23 mouse cellular contexts compared by ENCODE assay signal in the genomic region with DNA sequence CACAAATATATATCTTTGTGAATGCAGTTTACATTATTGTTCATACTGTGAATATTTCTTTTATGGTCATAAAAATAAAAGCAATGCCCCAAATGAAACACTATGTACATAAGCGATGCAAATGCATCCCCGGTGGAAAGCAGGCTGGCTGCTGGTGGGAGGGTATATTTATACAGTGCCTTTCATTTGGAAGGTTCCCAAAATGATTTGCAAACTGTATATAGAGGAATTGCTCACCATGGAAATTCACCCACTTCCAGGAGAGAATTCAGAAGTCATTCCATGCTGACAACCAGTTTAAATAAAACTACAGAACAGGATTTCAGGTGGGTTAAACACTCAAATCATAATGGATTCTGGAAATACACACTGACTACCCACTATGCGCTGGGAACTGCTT. TPM values are rescaled to one million over a fixed set of nuclear protein-coding genes. Genes with fewer than 3 reads are reported as not detected.
"Had no signal": no experiment of that assay in that cellular context is flagged by ENCODE, and none has a peak within 500 bp of the region (broad histone marks: within the 10 kb centered on the region; RNA-seq: fewer than 3 reads in every experiment).

No protein-coding gene starts in this region.

- H3K4me3 ChIP-seq: lung, embryonic 15.5 days; megakaryocyte, embryonic 14.5 days; midbrain, embryonic 13.5 days; midbrain, embryonic 15.5 days; neural tube, embryonic 12.5 days; stomach, embryonic 15.5 days had no signal

- H3K9me3 ChIP-seq: lung, embryonic 15.5 days; megakaryocyte, embryonic 14.5 days; midbrain, embryonic 13.5 days; midbrain, embryonic 15.5 days; neural tube, embryonic 12.5 days; stomach, embryonic 15.5 days had no signal

- H3K4me2 ChIP-seq: lung, embryonic 15.5 days; midbrain, embryonic 11.5 days; midbrain, embryonic 13.5 days; midbrain, embryonic 15.5 days; neural tube, embryonic 12.5 days; stomach, embryonic 15.5 days had no signal

- H3K27me3 ChIP-seq: lung, embryonic 15.5 days; midbrain, embryonic 13.5 days; midbrain, embryonic 15.5 days; neural tube, embryonic 12.5 days; stomach, embryonic 15.5 days had no signal

- ATAC-seq: liver, postnatal 0 days; lung, postnatal 0 days; midbrain, embryonic 13.5 days; midbrain, embryonic 15.5 days had no signal

- H3K36me3 ChIP-seq: lung, embryonic 15.5 days; midbrain, embryonic 13.5 days; midbrain, embryonic 15.5 days; neural tube, embryonic 12.5 days; stomach, embryonic 15.5 days had no signal

- H3K27ac ChIP-seq: lung, embryonic 15.5 days; macrophage; midbrain, embryonic 13.5 days; midbrain, embryonic 15.5 days; neural tube, embryonic 12.5 days; stomach, embryonic 15.5 days; stomach, postnatal 0 days had no signal

- DNase-seq: liver, postnatal 0 days; lung, adult 2 months; lung, postnatal 14 days; lung, postnatal 36 days; right cerebral cortex, postnatal 25 days; thymus, adult 18-20 months; thymus, postnatal 14 days; thymus, postnatal 36 days had no signal

- H3K4me1 ChIP-seq: lung, embryonic 15.5 days; megakaryocyte, embryonic 14.5 days; midbrain, embryonic 13.5 days; midbrain, embryonic 15.5 days; neural tube, embryonic 12.5 days; stomach, embryonic 15.5 days had no signal

- H3K9ac ChIP-seq: liver, postnatal 0 days; lung, embryonic 15.5 days; midbrain, embryonic 13.5 days; midbrain, embryonic 15.5 days; neural tube, embryonic 12.5 days; stomach, embryonic 15.5 days had no signal

RNA-seq across cellular contexts. Expression of a gene that starts 4.6 kb away (rescaled TPM):
- total RNA-seq: megakaryocyte progenitor cell, adult 5-6 weeks; monocyte, adult 5-6 weeks; neutrophil, adult 5-6 weeks had no signal
- polyA plus RNA-seq: liver, postnatal 0 days; lung, adult 2 months; lung, postnatal 0 days; macrophage; spleen, adult 2 months; thymus, postnatal 0 days had no signal
